Mouse (Mus musculus) CD4-positive, CD25-positive, alpha-beta regulatory T cell, adult 2 months (primary cell): ENCODE results near the gene Thbs2.

ENCODE experiments used
- DNase-seq: peaks from one replicate; pipeline ENCODE4 v3.0.0-alpha.2; 2012; ENCODE audit warnings: low read depth, low spot score

Thbs2 gene

GRCm38 (mm10) chr17:14693994-14694374 lies at the start of gene Thbs2:
Gene Thbs2 (minus strand): TSS chr17:14694235.
- no peak for DNase-seq

GRCm38 (mm10) chr17:14735493-14736004 lies 41.5 kb upstream of the Thbs2 start:
- DNase-seq = no peak

- DNase-seq = no peak
Measured at GRCm38 (mm10) chr17:14734380-14734779, 40.3 kb upstream of the Thbs2 start.

GRCm38 (mm10) chr17:14733941-14734340 lies 39.9 kb upstream of the Thbs2 start:
- DNase-seq = no peak

GRCm38 (mm10) chr17:14733027-14733426 lies 39.0 kb upstream of the Thbs2 start:
- DNase-seq = no peak

GRCm38 (mm10) chr17:14730629-14731028 lies 36.6 kb upstream of the Thbs2 start:
- DNase-seq = no peak

GRCm38 (mm10) chr17:14727481-14727880 lies 33.4 kb upstream of the Thbs2 start:
- no peak for DNase-seq

GRCm38 (mm10) chr17:14724786-14725185 lies 30.8 kb upstream of the Thbs2 start:
- DNase-seq = no peak

- no peak for DNase-seq
Measured at GRCm38 (mm10) chr17:14721325-14721724, 27.3 kb upstream of the Thbs2 start.

- DNase-seq = no peak
Measured at GRCm38 (mm10) chr17:14720912-14721311, 26.9 kb upstream of the Thbs2 start.

GRCm38 (mm10) chr17:14720227-14720626 lies 26.2 kb upstream of the Thbs2 start:
- DNase-seq = no peak

- no peak for DNase-seq
Measured at GRCm38 (mm10) chr17:14718801-14719200, 24.8 kb upstream of the Thbs2 start.

GRCm38 (mm10) chr17:14714782-14715181 lies 20.7 kb upstream of the Thbs2 start:
- no peak for DNase-seq

- no peak for DNase-seq
Measured at GRCm38 (mm10) chr17:14714374-14714773, 20.3 kb upstream of the Thbs2 start.

GRCm38 (mm10) chr17:14711784-14712183 lies 17.7 kb upstream of the Thbs2 start:
- DNase-seq = no peak

GRCm38 (mm10) chr17:14711032-14711431 lies 17.0 kb upstream of the Thbs2 start:
- no peak for DNase-seq

- no peak for DNase-seq
Measured at GRCm38 (mm10) chr17:14706066-14706465, 12.0 kb upstream of the Thbs2 start.

- DNase-seq = no peak
Measured at GRCm38 (mm10) chr17:14705466-14705865, 11.4 kb upstream of the Thbs2 start.

GRCm38 (mm10) chr17:14703771-14704170 lies 9.7 kb upstream of the Thbs2 start:
- DNase-seq = no peak

- no peak for DNase-seq
Measured at GRCm38 (mm10) chr17:14703268-14703667, 9.2 kb upstream of the Thbs2 start.

- no peak for DNase-seq
Measured at GRCm38 (mm10) chr17:14702701-14703100, 8.7 kb upstream of the Thbs2 start.

- DNase-seq = no peak
Measured at GRCm38 (mm10) chr17:14701891-14702290, 7.9 kb upstream of the Thbs2 start.

- DNase-seq = no peak
Measured at GRCm38 (mm10) chr17:14700204-14700603, 6.2 kb upstream of the Thbs2 start.

- DNase-seq = no peak
Measured at GRCm38 (mm10) chr17:14698188-14698587, 4.2 kb upstream of the Thbs2 start.
